Comparison of ENCODE assay signal across 16 mouse cellular contexts in genomic region chr15:90034356-90034755, GRCm38 (mm10).
"Had no signal": no experiment of that assay in that cellular context is flagged by ENCODE, and none has a peak within 500 bp of the region (broad histone marks: within the 10 kb centered on the region; RNA-seq: fewer than 3 reads in every experiment).

No protein-coding gene starts in this region.

- DNase-seq: cerebellum, adult 8-10 months; cerebellum, adult 9-10 months; cerebellum, postnatal 10 days; cerebellum, postnatal 14 days; cerebellum, postnatal 25 days; cerebellum, postnatal 36 days; embryo, embryonic 11 days; forebrain, postnatal 0 days; gastrocnemius, adult 2 months; gastrocnemius, postnatal 10 days; gastrocnemius, postnatal 14 days; gastrocnemius, postnatal 25 days; gastrocnemius, postnatal 36 days; heart, adult 11 months; heart, adult 18-20 months; heart, adult 2 months had no signal
